Mouse (Mus musculus): ENCODE results near the gene Hamp2.
"Not testable (repeated sequence)": the region's sequence is repeated elsewhere in the genome, so short reads cannot be mapped to it uniquely, and the experiment has no call there.

The Hamp2 gene

GRCm38 (mm10) chr7:30956756-30957366 lies 32.4 kb upstream of the Hamp2 start, which contains the start of gene Usf2:
Gene Usf2 (minus strand): TSS chr7:30956803.
- CTCF ChIA-PET: interaction anchor here (0.5 to 3.7 kb wide), 20 partner anchors 8 to 455 kb away, joined by 3 to 21 read pairs (median 4); partner anchors contain the start of genes Fam187b (in 3 of the 4), Lsr (in 3 of the 4) and Tmem147 (in 1 of the 4)
- POLR2A ChIA-PET: interaction anchor here (0.5 to 6.0 kb wide), 52 partner anchors 8 to 723 kb away, joined by 3 to 30 read pairs (median 4); partner anchors contain the start of genes Fam187b (in 3 of the 4), Lsr (in 3 of the 4), Gramd1a (in 1 of the 4) and Hamp (in 1 of the 4)

GRCm38 (mm10) chr7:30956357-30956751 lies 31.9 kb upstream of the Hamp2 start:
- ChIA-PET CTCF (interaction anchor here (0.5 to 3.7 kb wide), 17 partner anchors 11 to 455 kb away, joined by 3 to 21 read pairs (median 6); partner anchors contain the start of genes Fam187b (in 3 of the 4) and Lsr (in 3 of the 4)), POLR2A (interaction anchor here (0.5 to 6.0 kb wide), 43 partner anchors 9 to 351 kb away, joined by 3 to 30 read pairs (median 4); partner anchors contain the start of genes Fam187b (in 3 of the 4), Lsr (in 3 of the 4), Gramd1a (in 1 of the 4) and Hamp (in 1 of the 4))

GRCm38 (mm10) chr7:30955584-30956356 lies 31.3 kb upstream of the Hamp2 start:
- POLR2A ChIA-PET: interaction anchor here (0.6 to 6.0 kb wide), 34 partner anchors 8 to 319 kb away, joined by 3 to 30 read pairs (median 4); partner anchors contain the start of genes Fam187b (in 3 of the 4), Lsr (in 3 of the 4), Pmis2 (in 2 of the 4) and Hamp (in 1 of the 4)
- CTCF ChIA-PET: interaction anchor here (0.6 to 3.7 kb wide), 20 partner anchors 10 to 1499 kb away, joined by 3 to 21 read pairs (median 6); partner anchors contain the start of genes Fam187b (in 2 of the 4), Lsr (in 2 of the 4), Ffar1 (in 1 of the 4) and Pmis2 (in 1 of the 4)

DNA sequence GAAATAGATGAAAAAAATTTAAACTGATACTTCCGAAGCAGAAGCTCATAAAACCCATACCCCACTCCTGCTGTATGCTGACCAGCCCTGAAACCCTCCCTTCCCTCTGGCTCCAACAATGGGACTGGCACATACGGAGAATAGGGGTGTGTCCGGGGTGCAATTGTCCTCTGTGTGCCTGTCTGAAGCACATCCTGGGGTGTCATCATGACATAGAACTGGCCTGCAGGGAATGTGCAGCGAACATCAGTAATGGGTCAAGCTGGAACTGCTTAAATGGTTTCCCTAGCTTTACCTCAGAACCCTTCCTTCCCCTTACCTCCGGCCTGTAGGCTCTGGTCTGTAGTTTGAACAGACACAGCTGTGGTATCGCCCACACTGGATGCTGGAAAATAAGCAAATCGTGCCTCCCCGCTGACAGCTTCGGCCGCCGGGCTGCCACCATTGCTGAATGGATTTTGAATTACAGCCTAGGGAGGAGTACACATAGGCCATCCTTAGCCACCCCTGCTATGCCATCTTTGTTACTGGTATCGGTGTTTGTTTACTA lies 30.6 kb upstream of the Hamp2 start:
- POLR2A ChIA-PET: interaction anchor here in 3 of 4 experiments (0.6 to 6.0 kb wide), 26 partner anchors 9 to 284 kb away, joined by 3 to 30 read pairs (median 4); partner anchors contain the start of genes Fam187b (in 3 of the 3), Lsr (in 3 of the 3) and Pmis2 (in 2 of the 3)
- CTCF ChIA-PET: interaction anchor here (0.6 to 3.7 kb wide), 21 partner anchors 10 to 521 kb away, joined by 3 to 21 read pairs (median 4); partner anchors contain the start of genes Fam187b (in 2 of the 4), Lsr (in 2 of the 4), Ffar1 (in 1 of the 4) and Hamp (in 1 of the 4)

- POLR2A ChIA-PET: interaction anchor here in 3 of 4 experiments (0.7 to 6.0 kb wide), 16 partner anchors 8 to 283 kb away, joined by 3 to 30 read pairs (median 4); partner anchors contain the start of genes Fam187b (in 3 of the 3), Lsr (in 3 of the 3), Hamp (in 1 of the 3) and Pmis2 (in 1 of the 3)
- CTCF ChIA-PET: interaction anchor here in 3 of 4 experiments (0.6 to 3.7 kb wide), 12 partner anchors 11 to 337 kb away, joined by 3 to 21 read pairs (median 6); partner anchors contain the start of genes Fam187b (in 2 of the 3), Lsr (in 2 of the 3) and Hamp (in 1 of the 3)
These were observed 29.6 kb upstream of the Hamp2 start for GRCm38 (mm10) chr7:30954036-30954435.

DNA sequence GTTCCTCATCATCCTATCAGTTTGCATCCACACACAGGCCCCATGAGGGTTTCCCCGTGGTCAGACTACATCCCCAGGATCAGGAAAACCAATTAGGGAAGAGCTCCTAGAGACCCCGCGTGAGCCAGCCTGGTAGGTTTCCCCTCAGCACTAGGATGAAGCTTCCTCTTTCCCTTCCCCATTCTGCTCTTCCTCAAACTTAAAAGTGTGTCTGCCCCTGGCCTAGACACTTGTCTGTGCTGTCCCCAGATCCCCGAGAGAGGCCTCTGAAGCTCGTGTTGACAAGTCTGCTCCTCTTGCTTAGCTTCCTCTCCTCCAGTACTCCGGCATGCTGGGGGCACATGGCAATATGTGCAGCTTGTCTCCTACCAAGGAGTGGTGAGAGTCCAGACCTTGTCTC lies 29.0 kb upstream of the Hamp2 start:
- ChIA-PET CTCF (interaction anchor here in 2 of 4 experiments (0.8 to 1.1 kb wide), 3 partner anchors 81 to 143 kb away, joined by 3 read pairs; no protein-coding TSS in a partner anchor), POLR2A (interaction anchor here in 2 of 4 experiments (0.6 to 6.0 kb wide), 9 partner anchors 9 to 206 kb away, joined by 3 to 30 read pairs (median 3); partner anchors contain the start of genes Fam187b (in 1 of the 2), Hamp (in 1 of the 2) and Lsr (in 1 of the 2))

- ChIA-PET CTCF (interaction anchor here in 2 of 4 experiments (0.8 to 1.6 kb wide), 4 partner anchors 22 to 142 kb away, joined by 3 to 5 read pairs (median 3); no protein-coding TSS in a partner anchor), POLR2A (interaction anchor here in 2 of 4 experiments (0.6 to 6.0 kb wide), 9 partner anchors 8 to 205 kb away, joined by 3 to 30 read pairs (median 3); partner anchors contain the start of genes Fam187b (in 1 of the 2) and Lsr (in 1 of the 2))
These were observed 28.2 kb upstream of the Hamp2 start for GRCm38 (mm10) chr7:30952441-30953265.

- CTCF ChIA-PET: not testable (repeated sequence)
- POLR2A ChIA-PET: interaction anchor here in 2 of 4 experiments (0.7 to 1.3 kb wide), 2 partner anchors 10 to 77 kb away, joined by 3 read pairs; no protein-coding TSS in a partner anchor
These were observed 25.4 kb upstream of the Hamp2 start for GRCm38 (mm10) chr7:30949902-30950301.

- POLR2A ChIA-PET: interaction anchor here in 1 of 4 experiments (1.0 to 1.8 kb wide), 2 partner anchors 9 to 11 kb away, joined by 6 to 14 read pairs; partner anchors contain the start of gene Usf2
- CTCF ChIA-PET: no interaction called here
These were observed 21.4 kb upstream of the Hamp2 start for GRCm38 (mm10) chr7:30945876-30946275.

- POLR2A ChIA-PET: interaction anchor here in 1 of 4 experiments (1.0 to 1.8 kb wide), 2 partner anchors 10 to 11 kb away, joined by 6 to 14 read pairs; partner anchors contain the start of gene Usf2
- CTCF ChIA-PET: not testable (repeated sequence)
These were observed 21.0 kb upstream of the Hamp2 start for GRCm38 (mm10) chr7:30945466-30945865.

- POLR2A ChIA-PET: interaction anchor here in 2 of 4 experiments (1.0 to 1.8 kb wide), 4 partner anchors 9 to 12 kb away, joined by 3 to 14 read pairs (median 5); partner anchors contain the start of gene Usf2 (in 2 of the 2)
- CTCF ChIA-PET: not testable (repeated sequence)
These were observed 20.2 kb upstream of the Hamp2 start for GRCm38 (mm10) chr7:30944706-30945105.

- ChIA-PET CTCF (interaction anchor here in 1 of 4 experiments (1.3 kb wide), 1 partner anchor 10 kb away, joined by 3 read pairs; no protein-coding TSS in a partner anchor), POLR2A (interaction anchor here in 2 of 4 experiments (1.0 to 1.5 kb wide), 2 partner anchors 10 to 12 kb away, joined by 3 to 4 read pairs; partner anchors contain the start of gene Usf2 (in 1 of the 2))
These were observed 19.6 kb upstream of the Hamp2 start, which contains the start of gene Hamp for GRCm38 (mm10) chr7:30943909-30944635. Gene Hamp (minus strand): TSS chr7:30944032.

- CTCF ChIA-PET: not testable (repeated sequence)
These were observed 17.9 kb upstream of the Hamp2 start for GRCm38 (mm10) chr7:30942365-30942764.

DNA sequence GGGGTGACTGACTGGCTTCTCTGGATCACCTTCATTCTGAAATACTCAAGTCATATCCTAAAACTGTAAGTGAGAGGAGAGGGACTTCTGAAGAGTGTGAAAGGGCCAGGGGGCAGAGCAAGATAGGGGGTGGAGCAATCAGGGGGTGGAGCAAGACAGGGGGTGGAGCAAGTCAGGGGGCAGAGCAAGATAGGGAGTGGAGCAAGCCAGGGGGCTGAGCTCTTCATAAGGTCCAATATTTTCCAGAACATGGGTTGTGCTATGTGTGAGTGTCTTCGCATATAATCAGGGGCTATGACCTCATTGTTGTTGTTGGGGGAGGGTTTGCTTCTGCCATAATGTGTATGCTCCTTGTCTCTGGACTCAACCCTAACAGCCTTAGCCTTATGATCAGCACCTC lies 15.6 kb upstream of the Hamp2 start:
- POLR2A ChIA-PET, CTCF ChIA-PET: not testable (repeated sequence)

More at GRCm38 (mm10) chr7:30942365-30942764, 17.9 kb upstream of the Hamp2 start:
- POLR2A ChIA-PET: not testable (repeated sequence)

DNA sequence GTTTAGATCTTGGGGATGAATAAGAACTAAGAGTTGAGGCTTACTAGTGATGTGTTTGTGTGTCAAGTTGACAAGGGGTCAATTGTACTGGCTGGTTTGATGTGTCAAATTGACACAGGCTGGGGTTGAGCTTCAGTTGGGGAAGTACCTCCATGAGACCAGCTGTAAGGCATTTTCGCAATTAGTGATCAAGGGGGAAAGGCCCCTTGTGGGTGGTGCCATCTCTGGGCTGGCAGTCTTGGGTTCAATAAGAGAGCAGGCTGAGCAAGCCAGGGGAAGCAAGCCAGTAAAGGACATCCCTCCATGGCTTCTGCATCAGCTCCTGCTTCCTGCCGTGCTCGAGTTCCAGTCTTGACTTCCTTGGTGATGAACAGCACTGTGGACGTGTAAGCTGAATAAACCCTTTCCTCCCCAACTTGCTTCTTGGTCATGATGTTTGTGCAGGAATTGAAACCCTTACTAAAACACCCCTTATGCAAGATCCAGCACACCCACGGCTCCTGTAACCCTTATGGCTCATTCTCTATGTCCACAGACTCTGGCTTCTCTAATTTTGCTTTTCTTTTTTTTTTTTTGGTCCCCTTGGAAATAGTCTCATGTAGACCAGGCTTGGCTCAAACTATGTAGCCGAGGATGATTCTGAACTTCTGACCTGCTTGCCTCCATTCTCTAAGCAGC lies 11.1 kb upstream of the Hamp2 start:
- POLR2A ChIA-PET: interaction anchor here in 1 of 4 experiments (0.9 kb wide), 1 partner anchor 30 kb away, joined by 3 read pairs; no protein-coding TSS in a partner anchor
- CTCF ChIA-PET: interaction anchor here in 1 of 4 experiments (0.6 kb wide), 1 partner anchor 221 kb away, joined by 3 read pairs; no protein-coding TSS in a partner anchor
